Mouse (Mus musculus) kidney, postnatal 36 days (tissue): ENCODE measurements at regions not wholly inside any gene's neighbourhood (a gene's known extent, or its start where the extent isn't known, plus 50 kb on each side); places are given as distances from the start of the nearest gene placed in this dataset.

Source experiments
- DNase-seq, 2 experiments: peaks; one replicate each; pipeline ENCODE4 v3.0.0; 2021 to 2022; ENCODE audit warnings: mixed read lengths in 2 of 2

- DNase-seq: no peak
These were observed 289.6 kb upstream of the Epha7 start for GRCm38 (mm10) chr4:28523343-28523742.

DNA sequence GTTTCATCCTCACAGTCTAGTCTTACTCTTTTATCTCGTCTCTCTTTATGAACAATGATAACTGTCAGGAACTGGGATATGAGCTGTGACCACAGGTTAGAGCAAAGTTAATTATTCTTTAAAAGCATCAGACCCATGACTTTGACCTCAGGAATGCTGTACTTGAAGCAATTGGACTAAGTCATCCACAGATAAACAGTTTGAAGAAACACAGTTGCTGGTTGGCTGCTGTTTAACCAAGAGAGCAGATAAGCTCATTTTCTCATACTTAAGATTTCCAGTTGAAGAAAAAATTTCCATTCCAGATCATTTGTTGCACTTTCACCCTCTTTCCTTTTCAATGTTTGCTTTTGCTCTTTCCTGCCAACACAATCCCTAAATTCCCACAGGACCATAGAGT lies 270.7 kb upstream of the Epha7 start:
- DNase-seq: peak in 1 of 2 experiments; percentile 74

DNA sequence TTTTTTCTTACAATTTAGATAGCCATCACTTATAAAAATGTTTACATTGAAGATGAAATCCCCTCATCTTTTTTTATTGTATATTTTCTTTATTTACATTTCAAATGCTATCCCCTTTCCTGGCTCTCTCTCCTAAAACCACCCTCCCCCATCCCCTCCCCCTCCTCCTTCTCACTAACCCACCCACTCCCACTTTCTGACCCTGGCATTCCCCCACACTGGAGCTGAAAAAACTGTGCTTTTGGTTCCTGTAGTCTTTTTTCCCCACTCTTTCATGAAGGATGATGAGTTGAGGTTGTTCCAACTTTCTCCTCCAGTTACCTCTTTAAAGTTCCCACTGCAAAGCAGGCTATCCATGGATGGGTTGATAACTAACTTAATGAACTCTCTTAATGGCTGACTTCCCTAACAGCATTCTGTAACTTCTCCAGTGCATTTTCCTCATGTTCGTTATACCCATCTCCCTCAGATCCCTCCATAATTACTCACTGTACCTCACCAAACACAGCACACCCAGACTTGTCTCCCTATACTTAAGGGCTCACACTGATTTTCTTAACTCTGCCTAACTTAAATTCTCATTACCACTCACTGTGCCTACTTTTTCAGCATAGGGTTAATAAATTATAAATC lies 270.1 kb upstream of the Epha7 start:
- peak in 1 of 2 experiments; percentile 21 for DNase-seq

DNA sequence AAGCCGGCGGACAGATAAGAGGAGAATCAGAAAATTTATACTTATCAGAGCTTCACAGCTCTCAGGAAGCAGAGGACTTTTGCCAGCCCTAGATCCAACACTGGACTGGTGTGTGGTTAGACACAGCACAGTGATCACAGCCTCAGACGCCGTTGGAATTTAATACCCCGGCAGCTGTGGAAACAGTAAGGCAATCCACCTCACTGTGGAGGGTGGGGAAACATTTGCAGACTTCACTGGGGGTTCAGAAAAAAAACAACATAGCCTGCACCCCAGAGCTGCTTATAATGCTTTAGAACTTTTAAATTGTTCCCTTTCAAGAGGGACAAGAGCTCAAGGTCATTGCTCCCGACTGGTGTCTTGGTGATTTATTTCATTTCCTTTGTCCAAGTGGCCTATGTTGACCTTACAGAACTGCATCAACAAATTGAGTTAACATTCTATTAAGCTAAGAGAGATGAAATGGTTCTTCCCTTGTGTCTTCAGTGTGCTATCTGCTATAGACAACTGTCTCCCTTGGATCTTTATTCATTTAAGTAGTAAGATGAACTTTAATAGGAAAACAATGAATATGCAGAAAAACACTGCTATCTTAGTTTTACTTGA lies 264.6 kb upstream of the Epha7 start:
- DNase-seq: peak; percentile 54 to 56

- no peak for DNase-seq
These were observed 241.7 kb upstream of the Epha7 start for GRCm38 (mm10) chr4:28571092-28571770.

- DNase-seq: no peak
These were observed 224.0 kb upstream of the Epha7 start for GRCm38 (mm10) chr4:28588745-28589530.
